Mouse (Mus musculus) spleen, adult 2 months (tissue): Measurements from ENCODE around the gene Alcam. TPM values are rescaled to one million over a fixed set of nuclear protein-coding genes. Genes with fewer than 3 reads are reported as not detected.

Source experiments
- DNase-seq, 2 experiments: peaks; one replicate each; pipeline versions ENCODE4 v3.0.0 to v3.0.0-alpha.2; 2012 to 2021; ENCODE audit warnings: low spot score in 2 of 2, low read depth in 1 of 2
- H3K27ac ChIP-seq: fragments of 200-500 bp; 2 replicates; pipeline ENCODE4 v1.5.1; 2012; ENCODE audit warnings: low read length, inconsistent platforms; ENCODE audit not compliant: insufficient read depth
- H3K27me3 ChIP-seq: fragments of 200-500 bp; 2 replicates; pipeline ENCODE4 v1.6.1; 2012; ENCODE audit warnings: mild to moderate bottlenecking, moderate library complexity, low read length, inconsistent platforms; ENCODE audit not compliant: control insufficient read depth, insufficient read depth
- H3K36me3 ChIP-seq: fragments of 200-500 bp; 2 replicates; pipeline ENCODE4 v1.6.1; 2012; ENCODE audit warnings: mild to moderate bottlenecking, low read length, inconsistent platforms; ENCODE audit not compliant: control insufficient read depth, insufficient read depth
- H3K4me1 ChIP-seq: fragments of 200-500 bp; 2 replicates; pipeline ENCODE4 v1.6.1; 2011; ENCODE audit warnings: inconsistent platforms; ENCODE audit not compliant: control insufficient read depth, insufficient read depth, insufficient read length
- H3K4me3 ChIP-seq: fragments of 200-500 bp; 2 replicates; pipeline ENCODE4 v1.5.1; 2011; ENCODE audit warnings: mild to moderate bottlenecking, inconsistent platforms; ENCODE audit not compliant: insufficient read depth, insufficient read length; ENCODE audit errors: extremely low read depth
- CTCF ChIP-seq: fragments of 200-500 bp; IDR thresholded peaks from 2 replicates; pipeline ENCODE4 v1.5.1; 2011; ENCODE audit warnings: mild to moderate bottlenecking, inconsistent platforms; ENCODE audit not compliant: insufficient read depth, insufficient read length, insufficient replicate concordance; ENCODE audit errors: extremely low read depth
- POLR2A ChIP-seq: fragments of 200-500 bp; IDR thresholded peaks from 2 replicates; pipeline ENCODE4 v1.6.1; 2011; ENCODE audit warnings: low read depth, low read length, inconsistent platforms
- WGBS: fragments of 180-500 bp; shearing (Covaris S2); methylation state at CpG from one replicate; pipeline ENCODE4 v1.1.7; 2018; 5-methylcytosine and 5-hydroxymethylcytosine counted together
- polyA plus RNA-seq: library from polyadenylated mRNA; depleted of rRNA; stranded (reverse); fragments of >200 nt; gene quantifications from 2 replicates; pipeline ENCODE4 v1.2.3, GENCODE M21; 2012

Alcam gene
- polyA plus RNA-seq, 1 experiment, result 2.8 TPM

DNA sequence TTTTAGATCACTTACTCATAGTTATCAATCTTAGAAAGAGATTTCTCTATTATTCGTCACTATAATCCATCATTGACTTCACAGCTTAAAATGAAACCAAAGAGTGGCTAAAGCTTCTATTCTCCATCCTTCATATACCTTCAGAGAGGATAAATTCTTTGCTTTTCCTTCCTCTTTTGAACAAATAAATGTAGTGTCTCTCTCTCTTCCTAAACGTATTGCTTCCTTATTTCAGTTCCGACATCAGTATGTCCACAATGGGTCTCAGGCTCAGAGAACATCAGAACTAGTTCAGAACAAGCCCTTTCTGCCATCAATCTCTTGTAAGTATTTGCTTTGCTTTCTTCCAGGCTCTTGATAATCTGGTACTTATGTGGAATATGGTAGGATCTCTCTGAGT lies 40.2 kb downstream of the Alcam start:
- WGBS, result 51% methylated on average over 3 of the region's 3 CpGs
- no peak for DNase-seq
- Histone ChIP-seq H3K4me3 (no peak overlapping the region; the same call in 1 of the 2 replicates), H3K4me1 (peaks cover 6% of the 10 kb centered on the region; the same call in 1 of the 2 replicates), H3K27ac (no peak overlapping the region), H3K27me3 (no peaks in the 10 kb centered on the region), H3K36me3 (no peaks in the 10 kb centered on the region)
- TF ChIP-seq POLR2A, result no peak
- TF ChIP-seq CTCF, result no peak

DNA sequence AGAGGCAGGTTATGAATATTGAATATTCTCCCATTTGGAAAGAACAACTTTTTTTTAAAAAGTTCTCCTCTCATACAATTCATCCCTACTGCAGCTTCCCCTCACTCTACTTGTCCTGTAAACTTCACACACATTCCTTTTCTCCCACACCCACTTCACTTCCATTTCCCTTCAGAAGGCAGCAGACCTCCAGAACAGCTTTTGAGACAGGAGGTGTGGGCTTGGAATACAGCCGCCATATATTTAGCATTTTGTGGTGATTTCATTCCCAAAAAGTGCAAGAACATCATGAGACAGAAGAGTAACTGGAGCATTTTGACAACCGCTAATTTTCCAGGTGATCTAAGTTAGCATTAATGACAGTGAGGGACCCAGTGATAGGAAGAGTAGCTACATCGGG lies 47.8 kb downstream of the Alcam start:
- H3K4me1 ChIP-seq, result no peaks in the 10 kb centered on the region
- no peak overlapping the region for H3K4me3 ChIP-seq
- 94% methylated on average over 3 of the region's 3 CpGs for WGBS
- H3K27me3 ChIP-seq, result no peaks in the 10 kb centered on the region
- DNase-seq, result no peak
- H3K36me3 ChIP-seq, result no peaks in the 10 kb centered on the region
- H3K27ac ChIP-seq, result no peak overlapping the region
- TF ChIP-seq CTCF, result no peak

DNA sequence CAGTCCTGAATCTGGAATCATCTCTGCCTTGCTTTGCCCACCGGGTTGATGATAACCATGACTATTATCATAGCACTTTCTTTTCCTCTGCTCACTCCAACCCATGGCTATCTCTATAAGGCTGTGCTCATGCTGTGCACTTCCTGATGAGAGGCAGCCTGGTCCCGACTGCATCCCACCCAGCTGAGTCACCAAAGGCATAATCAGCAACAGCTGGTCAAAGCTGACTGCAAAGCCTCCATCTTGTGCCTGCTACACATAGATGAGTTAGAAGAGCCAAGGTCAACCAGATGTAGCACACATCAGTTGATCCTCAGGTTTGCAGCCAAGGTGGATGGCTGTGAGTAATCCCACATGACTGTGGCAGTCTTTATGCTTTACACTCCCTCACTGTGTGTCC lies 48.6 kb downstream of the Alcam start:
- no peaks in the 10 kb centered on the region for H3K4me1 ChIP-seq
- 80% methylated on average over 2 of the region's 2 CpGs for WGBS
- no peak overlapping the region for H3K4me3 ChIP-seq
- H3K27ac ChIP-seq, result no peak overlapping the region
- DNase-seq, result no peak
- TF ChIP-seq POLR2A (no peak), CTCF (no peak)
- H3K27me3 ChIP-seq, result no peaks in the 10 kb centered on the region
- H3K36me3 ChIP-seq, result no peaks in the 10 kb centered on the region

DNA sequence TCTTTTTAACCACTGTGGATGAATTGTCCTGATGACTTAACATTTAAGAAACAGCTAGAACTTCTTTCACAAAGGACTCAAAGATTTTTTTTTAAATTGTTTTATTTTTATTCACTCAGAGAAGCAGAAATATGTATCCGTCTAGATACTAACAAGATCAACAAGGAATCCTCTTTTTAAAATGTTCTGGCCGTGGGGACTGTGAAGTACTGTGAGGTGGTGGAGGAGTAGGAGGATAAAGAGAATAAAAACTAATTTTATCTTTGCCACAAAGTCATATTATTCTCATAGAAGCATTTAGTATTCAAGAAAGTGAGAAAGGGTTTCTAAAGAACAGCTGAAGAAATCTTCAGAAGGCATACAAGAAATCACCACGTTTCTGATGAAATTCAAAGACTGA lies 54.8 kb downstream of the Alcam start:
- TF ChIP-seq POLR2A (no peak), CTCF (no peak)
- no peaks in the 10 kb centered on the region for H3K36me3 ChIP-seq
- no peak overlapping the region for H3K27ac ChIP-seq
- no peaks in the 10 kb centered on the region for H3K27me3 ChIP-seq
- H3K4me1 ChIP-seq, result no peaks in the 10 kb centered on the region
- no peak overlapping the region for H3K4me3 ChIP-seq
- WGBS, result 83% methylated on average over 3 of the region's 3 CpGs
- DNase-seq, result no peak

DNA sequence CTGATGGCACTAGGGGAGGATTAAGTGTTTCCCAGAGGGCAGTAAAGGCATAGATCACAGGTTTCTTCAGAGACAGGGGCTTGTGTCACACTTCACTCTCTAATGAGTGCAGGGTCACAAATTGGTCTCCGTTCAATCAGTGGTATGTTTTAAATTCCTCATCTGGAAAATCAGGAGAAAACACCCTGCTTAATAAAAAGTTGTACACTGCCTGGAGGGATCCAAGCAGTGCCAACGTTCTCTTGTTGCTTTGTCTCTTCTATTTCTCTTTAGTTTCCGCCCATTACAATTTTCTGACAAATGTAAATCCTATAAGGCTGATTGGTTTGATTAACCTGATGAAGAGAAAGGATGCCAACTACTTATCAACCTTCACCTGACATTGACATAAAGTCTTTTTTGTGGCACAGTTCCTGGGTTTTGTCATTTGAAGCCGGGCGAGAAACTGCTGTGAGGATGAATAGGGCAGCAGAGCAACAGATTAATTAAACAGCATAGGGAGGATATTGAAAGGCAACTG lies 67.0 kb downstream of the Alcam start:
- 90% methylated on average over 5 of the region's 5 CpGs for WGBS
- no peaks in the 10 kb centered on the region for H3K27me3 ChIP-seq
- no peak overlapping the region for H3K27ac ChIP-seq
- H3K4me3 ChIP-seq, result no peak overlapping the region
- no peak for DNase-seq
- H3K36me3 ChIP-seq, result no peaks in the 10 kb centered on the region
- H3K4me1 ChIP-seq, result no peaks in the 10 kb centered on the region
- TF ChIP-seq CTCF (no peak), POLR2A (no peak)

DNA sequence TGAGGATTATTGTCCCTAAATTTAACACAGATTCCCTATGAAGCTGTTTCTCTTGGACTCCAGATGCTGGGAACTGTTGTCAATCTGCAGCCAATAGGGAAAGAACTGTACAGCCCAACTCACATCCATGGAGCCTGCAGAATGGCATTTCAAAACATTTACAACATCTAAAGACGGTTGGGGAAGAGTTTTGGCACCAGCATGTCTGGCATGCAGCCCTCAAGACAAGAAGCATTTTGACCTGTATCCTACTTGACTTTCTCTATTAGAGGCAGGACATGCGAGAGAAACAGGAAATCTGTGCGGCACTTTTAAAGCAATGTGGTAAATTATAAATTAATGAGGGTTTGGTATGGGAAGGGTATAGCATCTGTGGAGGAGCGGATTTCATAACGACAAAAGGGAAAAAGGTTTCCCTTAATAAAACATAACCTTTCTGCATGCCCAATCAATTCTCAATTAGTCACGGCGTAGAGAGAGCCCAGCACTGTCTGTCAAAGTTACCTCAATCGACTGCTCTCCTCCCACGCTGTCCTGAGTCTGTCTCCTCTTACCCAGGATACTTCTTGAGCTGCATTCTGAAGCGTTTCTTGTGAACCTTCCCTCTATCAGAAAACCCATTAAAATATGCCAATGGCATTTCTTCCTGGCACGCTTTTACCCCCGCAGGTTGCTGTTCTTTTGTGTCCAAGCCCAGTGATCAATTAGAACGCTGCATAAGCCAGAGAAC lies 70.3 kb downstream of the Alcam start:
- WGBS, result 91% methylated on average over 13 of the region's 13 CpGs

More for the DNA sequence above, 70.3 kb downstream of the Alcam start:
- TF ChIP-seq POLR2A (no peak), CTCF (no peak)
- DNase-seq, result no peak
- H3K36me3 ChIP-seq, result no peaks in the 10 kb centered on the region
- H3K4me1 ChIP-seq, result no peaks in the 10 kb centered on the region
- no peaks in the 10 kb centered on the region for H3K27me3 ChIP-seq
- H3K27ac ChIP-seq, result no peak overlapping the region
- H3K4me3 ChIP-seq, result no peak overlapping the region
